Mouse (Mus musculus): ENCODE measurements around the gene Xaf1. TPM values are rescaled to one million over a fixed set of nuclear protein-coding genes. Genes with fewer than 3 reads are reported as not detected.

Xaf1 gene
- polyA plus RNA-seq, 1 experiment from 2014 or later = 8.0 TPM

GRCm38 (mm10) chr11:72273341-72273740, 28.1 kb upstream of the Xaf1 start:
- Histone ChIP-seq H3K4me2 (ENCODE audit: low read length) (no peak overlapping the region), H3K9me3 (ENCODE audit: control insufficient read depth, low read length) (no peaks in the 10 kb centered on the region), H3K9ac (ENCODE audit: low read length) (no peak overlapping the region), H3K27ac (replicated peaks in 1 of 2; ENCODE audit: control insufficient read depth in 1 of 2, insufficient read depth in 1 of 2, low read depth in 2 of 2, low read length in 2 of 2) (no peak overlapping the region), H3K4me3 (ENCODE audit: control insufficient read depth in 1 of 2, insufficient read depth in 1 of 2, low read depth in 1 of 2, low read length in 2 of 2) (no peak overlapping the region), H3K36me3 (ENCODE audit: control insufficient read depth, insufficient read depth, low read length) (no peaks in the 10 kb centered on the region), H3K4me1 (ENCODE audit: control insufficient read depth in 2 of 2, insufficient read depth in 2 of 2, low read length in 2 of 2) (peaks cover 2 to 5% of the 10 kb centered on the region in 2 experiments; a peak in 2 of 4 replicates), H3K27me3 (ENCODE audit: control insufficient read depth, insufficient read depth, low read length) (no peaks in the 10 kb centered on the region)
- ATAC-seq (ENCODE audit: insufficient number of reproducible peaks, insufficient read depth, low FRiP score, low read depth) = no peak
- 72% methylated on average over 3 of the region's 3 CpGs for WGBS

- ATAC-seq (ENCODE audit: insufficient number of reproducible peaks, insufficient read depth, low FRiP score, low read depth) = no peak
- H3K27ac ChIP-seq (replicated peaks in 1 of 2; ENCODE audit: control insufficient read depth in 1 of 2, insufficient read depth in 1 of 2, low read depth in 2 of 2, low read length in 2 of 2) = no peak overlapping the region
- H3K4me1 ChIP-seq (ENCODE audit: control insufficient read depth in 2 of 2, insufficient read depth in 2 of 2, low read length in 2 of 2) = peaks cover 3 to 7% of the 10 kb centered on the region in 2 experiments
- no peaks in the 10 kb centered on the region for H3K36me3 ChIP-seq (ENCODE audit: control insufficient read depth, insufficient read depth, low read length)
- 72% methylated on average over 5 of the region's 5 CpGs for WGBS
- H3K27me3 ChIP-seq (ENCODE audit: control insufficient read depth, insufficient read depth, low read length) = no peaks in the 10 kb centered on the region
- H3K9ac ChIP-seq (ENCODE audit: low read length) = no peak overlapping the region
- H3K4me3 ChIP-seq (ENCODE audit: control insufficient read depth in 1 of 2, insufficient read depth in 1 of 2, low read depth in 1 of 2, low read length in 2 of 2) = no peak overlapping the region
- H3K9me3 ChIP-seq (ENCODE audit: control insufficient read depth, low read length) = no peaks in the 10 kb centered on the region
- H3K4me2 ChIP-seq (ENCODE audit: low read length) = no peak overlapping the region
Measured at GRCm38 (mm10) chr11:72281143-72281851, 20.1 kb upstream of the Xaf1 start.

GRCm38 (mm10) chr11:72281852-72282400, 19.5 kb upstream of the Xaf1 start:
- Histone ChIP-seq H3K36me3 (ENCODE audit: control insufficient read depth, insufficient read depth, low read length) (no peaks in the 10 kb centered on the region), H3K9me3 (ENCODE audit: control insufficient read depth, low read length) (no peaks in the 10 kb centered on the region), H3K9ac (ENCODE audit: low read length) (no peak overlapping the region), H3K4me1 (ENCODE audit: control insufficient read depth in 2 of 2, insufficient read depth in 2 of 2, low read length in 2 of 2) (peaks cover 3 to 7% of the 10 kb centered on the region in 2 experiments), H3K4me3 (ENCODE audit: control insufficient read depth in 1 of 2, insufficient read depth in 1 of 2, low read depth in 1 of 2, low read length in 2 of 2) (no peak overlapping the region), H3K27ac (replicated peaks in 1 of 2; ENCODE audit: control insufficient read depth in 1 of 2, insufficient read depth in 1 of 2, low read depth in 2 of 2, low read length in 2 of 2) (no peak overlapping the region), H3K27me3 (ENCODE audit: control insufficient read depth, insufficient read depth, low read length) (no peaks in the 10 kb centered on the region), H3K4me2 (ENCODE audit: low read length) (no peak overlapping the region)
- WGBS = 60% methylated on average over 5 of the region's 5 CpGs
- ATAC-seq (ENCODE audit: insufficient number of reproducible peaks, insufficient read depth, low FRiP score, low read depth) = no peak

- Histone ChIP-seq H3K9me3 (ENCODE audit: control insufficient read depth, low read length) (no peaks in the 10 kb centered on the region), H3K27me3 (ENCODE audit: control insufficient read depth, insufficient read depth, low read length) (no peaks in the 10 kb centered on the region), H3K4me1 (ENCODE audit: control insufficient read depth in 2 of 2, insufficient read depth in 2 of 2, low read length in 2 of 2) (peaks cover 3 to 7% of the 10 kb centered on the region in 2 experiments), H3K4me3 (ENCODE audit: control insufficient read depth in 1 of 2, insufficient read depth in 1 of 2, low read depth in 1 of 2, low read length in 2 of 2) (no peak overlapping the region), H3K9ac (ENCODE audit: low read length) (no peak overlapping the region), H3K27ac (replicated peaks in 1 of 2; ENCODE audit: control insufficient read depth in 1 of 2, insufficient read depth in 1 of 2, low read depth in 2 of 2, low read length in 2 of 2) (no peak overlapping the region), H3K36me3 (ENCODE audit: control insufficient read depth, insufficient read depth, low read length) (no peaks in the 10 kb centered on the region), H3K4me2 (ENCODE audit: low read length) (no peak overlapping the region)
- no peak for ATAC-seq (ENCODE audit: insufficient number of reproducible peaks, insufficient read depth, low FRiP score, low read depth)
- 89% methylated on average over 16 of the region's 16 CpGs for WGBS
Measured at GRCm38 (mm10) chr11:72283486-72284224, 17.8 kb upstream of the Xaf1 start.

- Histone ChIP-seq H3K4me3 (ENCODE audit: control insufficient read depth in 1 of 2, insufficient read depth in 1 of 2, low read depth in 1 of 2, low read length in 2 of 2) (no peak overlapping the region), H3K27me3 (ENCODE audit: control insufficient read depth, insufficient read depth, low read length) (no peaks in the 10 kb centered on the region), H3K27ac (replicated peaks in 1 of 2; ENCODE audit: control insufficient read depth in 1 of 2, insufficient read depth in 1 of 2, low read depth in 2 of 2, low read length in 2 of 2) (no peak overlapping the region), H3K9ac (ENCODE audit: low read length) (no peak overlapping the region), H3K36me3 (ENCODE audit: control insufficient read depth, insufficient read depth, low read length) (no peaks in the 10 kb centered on the region), H3K4me2 (ENCODE audit: low read length) (no peak overlapping the region), H3K9me3 (ENCODE audit: control insufficient read depth, low read length) (no peaks in the 10 kb centered on the region), H3K4me1 (ENCODE audit: control insufficient read depth in 2 of 2, insufficient read depth in 2 of 2, low read length in 2 of 2) (peaks cover 3 to 7% of the 10 kb centered on the region in 2 experiments)
- 67% methylated on average over 14 of the region's 14 CpGs for WGBS
- ATAC-seq (ENCODE audit: insufficient number of reproducible peaks, insufficient read depth, low FRiP score, low read depth) = no peak
Measured at GRCm38 (mm10) chr11:72284532-72285182, 16.8 kb upstream of the Xaf1 start.

- Histone ChIP-seq H3K9ac (ENCODE audit: low read length) (no peak overlapping the region), H3K27ac (replicated peaks in 1 of 2; ENCODE audit: control insufficient read depth in 1 of 2, insufficient read depth in 1 of 2, low read depth in 2 of 2, low read length in 2 of 2) (no peak overlapping the region), H3K4me3 (ENCODE audit: control insufficient read depth in 1 of 2, insufficient read depth in 1 of 2, low read depth in 1 of 2, low read length in 2 of 2) (no peak overlapping the region), H3K4me1 (ENCODE audit: control insufficient read depth in 2 of 2, insufficient read depth in 2 of 2, low read length in 2 of 2) (peaks cover 3 to 7% of the 10 kb centered on the region in 2 experiments), H3K27me3 (ENCODE audit: control insufficient read depth, insufficient read depth, low read length) (no peaks in the 10 kb centered on the region), H3K9me3 (ENCODE audit: control insufficient read depth, low read length) (no peaks in the 10 kb centered on the region), H3K36me3 (ENCODE audit: control insufficient read depth, insufficient read depth, low read length) (no peaks in the 10 kb centered on the region), H3K4me2 (ENCODE audit: low read length) (no peak overlapping the region)
- WGBS = 67% methylated on average over 6 of the region's 6 CpGs
- ATAC-seq (ENCODE audit: insufficient number of reproducible peaks, insufficient read depth, low FRiP score, low read depth) = no peak
Measured at GRCm38 (mm10) chr11:72285971-72286480, 15.4 kb upstream of the Xaf1 start.

GRCm38 (mm10) chr11:72286651-72287050, 14.8 kb upstream of the Xaf1 start:
- no peak overlapping the region for H3K4me2 ChIP-seq (ENCODE audit: low read length)
- no peak overlapping the region for H3K9ac ChIP-seq (ENCODE audit: low read length)
- WGBS = 69% methylated on average over 3 of the region's 3 CpGs
- no peaks in the 10 kb centered on the region for H3K9me3 ChIP-seq (ENCODE audit: control insufficient read depth, low read length)
- peaks cover 3 to 7% of the 10 kb centered on the region in 2 experiments for H3K4me1 ChIP-seq (ENCODE audit: control insufficient read depth in 2 of 2, insufficient read depth in 2 of 2, low read length in 2 of 2)
- no peaks in the 10 kb centered on the region for H3K36me3 ChIP-seq (ENCODE audit: control insufficient read depth, insufficient read depth, low read length)
- H3K27ac ChIP-seq (replicated peaks in 1 of 2; ENCODE audit: control insufficient read depth in 1 of 2, insufficient read depth in 1 of 2, low read depth in 2 of 2, low read length in 2 of 2) = no peak overlapping the region
- ATAC-seq (ENCODE audit: insufficient number of reproducible peaks, insufficient read depth, low FRiP score, low read depth) = no peak
- H3K27me3 ChIP-seq (ENCODE audit: control insufficient read depth, insufficient read depth, low read length) = no peaks in the 10 kb centered on the region
- no peak overlapping the region for H3K4me3 ChIP-seq (ENCODE audit: control insufficient read depth in 1 of 2, insufficient read depth in 1 of 2, low read depth in 1 of 2, low read length in 2 of 2)
